Mouse (Mus musculus): Measurements from ENCODE around the gene Pla2g4b. TPM values are rescaled to one million over a fixed set of nuclear protein-coding genes. Genes with fewer than 3 reads are reported as not detected.

Pla2g4b gene
- total and polyA plus RNA-seq, 2 experiments from 2014 or later, result 0.20 TPM; not detected in 1

DNA sequence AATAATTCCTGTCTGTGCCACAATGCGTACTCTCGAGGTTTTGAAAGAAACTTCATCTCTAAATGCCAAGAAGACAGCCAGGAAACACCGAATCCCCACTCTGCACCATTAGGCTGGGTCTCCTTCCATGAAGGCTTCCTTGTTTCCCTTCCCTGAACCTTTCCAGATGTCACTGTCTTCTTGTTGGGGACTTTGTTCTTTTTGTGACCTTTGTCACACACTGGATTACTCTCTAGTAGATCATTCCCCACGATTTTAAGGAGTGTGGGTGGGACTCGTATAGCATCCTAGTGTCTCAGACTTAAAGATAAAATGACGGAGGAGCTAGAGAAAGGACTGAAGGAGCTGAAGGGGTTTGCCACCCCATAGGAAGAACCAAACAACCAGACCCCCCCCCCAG lies 42.3 kb upstream of the Pla2g4b start:
- H3K9me3 ChIP-seq (replicated peaks; ENCODE audit: control insufficient read depth, low read length), result no peaks in the 10 kb centered on the region
- H3K36me3 ChIP-seq (replicated peaks; ENCODE audit: control insufficient read depth, insufficient read depth, low read length), result no peaks in the 10 kb centered on the region
- H3K4me2 ChIP-seq (ENCODE audit: low read depth, low read length), result no peak overlapping the region
- no peak for ATAC-seq (ENCODE audit: insufficient read depth, low read depth)
- no peak for TF ChIP-seq EP300 (IDR thresholded peaks at IDR 0.05; ENCODE audit: low read depth)
- no peak for TF ChIP-seq CTCF (IDR thresholded peaks at IDR 0.05; ENCODE audit: low read depth)
- 76% methylated on average over 6 of the region's 6 CpGs for WGBS
- H3K9ac ChIP-seq (replicated peaks; ENCODE audit: low read depth, low read length), result no peak overlapping the region
- no peak overlapping the region for H3K27ac ChIP-seq (ENCODE audit: low read depth)
- H3K4me3 ChIP-seq (ENCODE audit: low read depth, low read length), result no peak overlapping the region
- DNase-seq (ENCODE audit: low spot score), result no peak
- H3K4me1 ChIP-seq (ENCODE audit: control insufficient read depth, insufficient read depth), result peaks cover 10% of the 10 kb centered on the region
- no peaks in the 10 kb centered on the region for H3K27me3 ChIP-seq (ENCODE audit: control insufficient read depth, insufficient read depth, low read length)

GRCm38 (mm10) chr2:119992349-119992748 lies 40.9 kb upstream of the Pla2g4b start:
- no peak for TF ChIP-seq EP300 (IDR thresholded peaks at IDR 0.05; ENCODE audit: low read depth)
- TF ChIP-seq CTCF (IDR thresholded peaks at IDR 0.05; ENCODE audit: low read depth), result no peak
- no peaks in the 10 kb centered on the region for H3K27me3 ChIP-seq (ENCODE audit: control insufficient read depth, insufficient read depth, low read length)
- 63% methylated on average over 2 of the region's 2 CpGs for WGBS
- no peaks in the 10 kb centered on the region for H3K36me3 ChIP-seq (replicated peaks; ENCODE audit: control insufficient read depth, insufficient read depth, low read length)
- H3K4me1 ChIP-seq (ENCODE audit: control insufficient read depth, insufficient read depth), result peaks cover 10% of the 10 kb centered on the region
- H3K9me3 ChIP-seq (replicated peaks; ENCODE audit: control insufficient read depth, low read length), result no peaks in the 10 kb centered on the region
- H3K27ac ChIP-seq (ENCODE audit: low read depth), result no peak overlapping the region
- ATAC-seq (ENCODE audit: insufficient read depth, low read depth) (no peak), DNase-seq (ENCODE audit: low spot score) (no peak)
- H3K4me3 ChIP-seq (ENCODE audit: low read depth, low read length), result no peak overlapping the region
- no peak overlapping the region for H3K9ac ChIP-seq (replicated peaks; ENCODE audit: low read depth, low read length)
- H3K4me2 ChIP-seq (ENCODE audit: low read depth, low read length), result no peak overlapping the region

DNA sequence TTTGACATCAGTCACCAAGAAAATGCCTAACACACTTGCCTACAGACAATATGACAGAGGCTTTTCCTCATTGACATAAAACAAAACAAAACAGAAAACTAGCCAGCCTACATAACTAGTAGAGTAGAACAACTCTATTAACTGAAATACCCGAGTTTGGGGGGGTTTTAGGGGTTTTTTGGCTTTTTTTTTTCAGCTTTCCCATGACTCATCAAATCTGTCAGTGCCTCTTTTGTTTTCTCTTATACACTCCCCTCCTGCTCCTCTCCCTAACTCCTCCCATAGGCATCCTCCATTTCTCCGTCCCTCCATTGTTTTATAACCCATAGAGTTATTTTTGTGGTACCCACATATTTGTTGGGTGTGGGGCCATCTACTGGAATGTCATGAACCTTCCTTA lies 39.7 kb upstream of the Pla2g4b start:
- H3K36me3 ChIP-seq (replicated peaks; ENCODE audit: control insufficient read depth, insufficient read depth, low read length), result no peaks in the 10 kb centered on the region
- no peaks in the 10 kb centered on the region for H3K9me3 ChIP-seq (replicated peaks; ENCODE audit: control insufficient read depth, low read length)
- no peak overlapping the region for H3K4me3 ChIP-seq (ENCODE audit: low read depth, low read length)
- TF ChIP-seq EP300 (IDR thresholded peaks at IDR 0.05; ENCODE audit: low read depth) (no peak), CTCF (IDR thresholded peaks at IDR 0.05; ENCODE audit: low read depth) (no peak)
- ATAC-seq (ENCODE audit: insufficient read depth, low read depth) (no peak), DNase-seq (ENCODE audit: low spot score) (no peak)
- H3K9ac ChIP-seq (replicated peaks; ENCODE audit: low read depth, low read length), result no peak overlapping the region
- no peak overlapping the region for H3K27ac ChIP-seq (ENCODE audit: low read depth)
- H3K4me2 ChIP-seq (ENCODE audit: low read depth, low read length), result no peak overlapping the region
- no peaks in the 10 kb centered on the region for H3K27me3 ChIP-seq (ENCODE audit: control insufficient read depth, insufficient read depth, low read length)
- 55% methylated on average over 2 of the region's 2 CpGs for WGBS
- H3K4me1 ChIP-seq (ENCODE audit: control insufficient read depth, insufficient read depth), result peaks cover 10% of the 10 kb centered on the region

DNA sequence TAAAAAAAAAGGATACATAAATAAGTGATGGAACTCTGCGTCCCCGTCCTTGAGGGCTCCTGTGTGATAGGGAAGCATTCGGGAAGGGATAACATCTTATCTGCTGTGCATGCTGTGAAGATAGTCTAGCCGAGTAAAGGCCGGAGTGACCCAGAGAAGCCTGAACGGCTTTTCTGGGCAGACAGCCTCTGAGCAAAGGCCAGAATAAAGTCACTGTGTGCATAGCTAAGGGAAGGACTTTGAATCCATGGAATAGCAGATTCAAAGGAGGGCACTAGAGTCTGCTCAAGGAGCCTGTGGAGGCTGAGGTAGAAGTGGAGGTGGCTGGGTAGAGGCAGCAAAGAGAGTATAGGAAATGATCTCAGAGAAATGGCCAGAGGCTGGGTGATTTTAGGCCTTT lies 38.4 kb upstream of the Pla2g4b start:
- Histone ChIP-seq H3K9me3 (replicated peaks; ENCODE audit: control insufficient read depth, low read length) (no peaks in the 10 kb centered on the region), H3K27me3 (ENCODE audit: control insufficient read depth, insufficient read depth, low read length) (no peaks in the 10 kb centered on the region), H3K4me3 (ENCODE audit: low read depth, low read length) (no peak overlapping the region), H3K27ac (ENCODE audit: low read depth) (peak overlapping the region; percentile 75), H3K9ac (replicated peaks; ENCODE audit: low read depth, low read length) (no peak overlapping the region), H3K36me3 (replicated peaks; ENCODE audit: control insufficient read depth, insufficient read depth, low read length) (peaks cover 6% of the 10 kb centered on the region; the same call in 1 of the 2 replicates), H3K4me2 (ENCODE audit: low read depth, low read length) (no peak overlapping the region), H3K4me1 (ENCODE audit: control insufficient read depth, insufficient read depth) (peaks cover 10% of the 10 kb centered on the region)
- WGBS, result 54% methylated on average over 6 of the region's 6 CpGs
- DNase-seq (ENCODE audit: low spot score), result no peak
- ATAC-seq (ENCODE audit: insufficient read depth, low read depth), result no peak
- TF ChIP-seq CTCF (IDR thresholded peaks at IDR 0.05; ENCODE audit: low read depth), result no peak
- no peak for TF ChIP-seq EP300 (IDR thresholded peaks at IDR 0.05; ENCODE audit: low read depth)

DNA sequence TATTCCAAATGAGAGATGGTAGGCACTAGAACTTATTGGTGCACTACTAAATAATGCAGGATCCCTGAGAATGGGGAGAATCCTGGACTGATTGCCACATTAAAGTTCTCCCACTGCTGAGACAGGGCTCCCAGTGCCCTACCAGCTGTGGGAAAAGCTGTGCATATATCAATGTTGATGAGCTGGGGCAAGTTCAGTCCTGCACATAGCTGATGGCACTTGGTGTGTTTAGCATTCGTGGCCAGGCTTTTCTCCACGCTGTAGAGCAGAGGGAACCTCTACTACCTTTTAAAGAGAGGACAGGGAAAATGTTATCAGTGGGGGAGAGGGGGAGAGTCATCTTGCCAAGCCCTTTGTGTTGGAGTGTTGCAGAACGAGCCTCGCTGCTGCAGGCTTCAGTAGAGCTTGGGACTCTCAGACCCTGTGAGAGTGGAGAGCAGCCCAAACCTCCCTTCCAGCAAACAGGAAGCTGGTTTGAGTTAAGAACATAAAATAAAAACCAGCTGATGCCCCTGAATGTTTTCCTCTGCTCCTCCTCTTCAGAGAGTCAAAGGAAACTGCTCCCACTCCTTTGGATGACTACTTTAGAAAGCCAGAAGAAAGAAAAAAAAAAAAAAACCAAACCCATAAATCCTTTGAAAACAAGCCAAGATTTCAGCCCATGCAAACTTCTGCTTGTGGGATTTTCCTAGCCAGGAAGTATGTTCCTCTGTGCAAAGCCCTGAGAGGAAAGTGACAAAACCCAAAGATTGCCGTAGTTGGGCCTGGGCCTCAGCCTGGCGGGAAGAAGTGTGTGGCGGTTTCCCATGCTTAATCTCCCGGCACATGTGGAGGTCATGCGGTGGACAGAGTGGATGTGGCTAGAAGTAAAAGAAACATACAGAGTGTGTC lies 37.6 kb upstream of the Pla2g4b start:
- Histone ChIP-seq H3K36me3 (replicated peaks; ENCODE audit: control insufficient read depth, insufficient read depth, low read length) (peaks cover 6% of the 10 kb centered on the region; the same call in 1 of the 2 replicates), H3K27ac (ENCODE audit: low read depth) (peak overlapping the region; percentile 75), H3K9me3 (replicated peaks; ENCODE audit: control insufficient read depth, low read length) (no peaks in the 10 kb centered on the region), H3K4me1 (ENCODE audit: control insufficient read depth, insufficient read depth) (peaks cover 12% of the 10 kb centered on the region), H3K27me3 (ENCODE audit: control insufficient read depth, insufficient read depth, low read length) (no peaks in the 10 kb centered on the region), H3K4me2 (ENCODE audit: low read depth, low read length) (no peak overlapping the region), H3K9ac (replicated peaks; ENCODE audit: low read depth, low read length) (no peak overlapping the region), H3K4me3 (ENCODE audit: low read depth, low read length) (no peak overlapping the region)
- DNase-seq (ENCODE audit: low spot score) (peak; percentile 60), ATAC-seq (ENCODE audit: insufficient read depth, low read depth) (peak; percentile 51; the same call in 1 of the 2 replicates)
- WGBS, result 26% methylated on average over 9 of the region's 9 CpGs
- TF ChIP-seq CTCF (IDR thresholded peaks at IDR 0.05; ENCODE audit: low read depth) (no peak), EP300 (IDR thresholded peaks at IDR 0.05; ENCODE audit: low read depth) (no peak)
